Mouse (Mus musculus) natural killer cell, adult 2 months (primary cell): ENCODE results near the gene Cd164l2.

Experiments used
- DNase-seq, 2 experiments: peaks; one replicate each; pipeline ENCODE4 v3.0.0; 2022; ENCODE audit warnings: low spot score in 2 of 2

The Cd164l2 gene

DNA sequence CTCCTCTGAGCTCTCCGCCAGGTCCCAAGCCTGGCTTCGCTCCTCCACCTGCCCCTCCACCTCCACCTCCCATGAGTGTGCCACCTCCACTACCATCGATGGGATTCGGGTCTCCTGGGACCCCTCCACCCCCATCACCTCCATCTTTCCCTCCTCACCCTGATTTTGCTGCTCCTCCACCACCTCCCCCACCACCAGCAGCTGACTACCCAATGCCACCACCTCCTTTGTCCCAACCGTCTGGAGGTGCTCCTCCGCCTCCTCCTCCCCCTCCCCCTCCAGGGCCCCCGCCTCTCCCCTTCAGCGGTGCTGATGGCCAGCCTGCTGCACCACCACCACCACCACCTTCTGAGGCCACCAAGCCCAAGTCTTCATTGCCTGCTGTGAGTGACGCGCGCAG, 17.4 kb upstream of the Cd164l2 start:
- DNase-seq = no peak

DNA sequence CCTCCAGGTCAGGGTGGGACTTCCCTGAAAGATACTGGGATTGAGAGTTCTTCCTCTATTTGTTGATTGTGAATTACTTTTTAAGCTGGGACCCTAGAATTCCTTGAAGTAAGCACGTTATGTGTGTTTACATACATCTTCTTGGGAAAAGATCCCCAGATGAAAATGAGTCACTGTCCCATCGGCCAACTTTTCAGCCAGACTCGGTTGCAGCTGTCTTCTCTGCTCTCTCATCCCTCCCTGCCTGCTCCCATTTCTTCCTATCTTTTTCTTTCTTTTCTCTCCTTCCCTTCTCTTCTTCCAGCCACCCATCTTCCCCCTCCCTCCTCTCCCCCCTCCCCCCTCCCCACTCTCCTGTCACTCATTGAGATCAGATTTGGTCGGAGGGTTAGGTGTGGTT, 16.9 kb upstream of the Cd164l2 start:
- no peak for DNase-seq

DNA sequence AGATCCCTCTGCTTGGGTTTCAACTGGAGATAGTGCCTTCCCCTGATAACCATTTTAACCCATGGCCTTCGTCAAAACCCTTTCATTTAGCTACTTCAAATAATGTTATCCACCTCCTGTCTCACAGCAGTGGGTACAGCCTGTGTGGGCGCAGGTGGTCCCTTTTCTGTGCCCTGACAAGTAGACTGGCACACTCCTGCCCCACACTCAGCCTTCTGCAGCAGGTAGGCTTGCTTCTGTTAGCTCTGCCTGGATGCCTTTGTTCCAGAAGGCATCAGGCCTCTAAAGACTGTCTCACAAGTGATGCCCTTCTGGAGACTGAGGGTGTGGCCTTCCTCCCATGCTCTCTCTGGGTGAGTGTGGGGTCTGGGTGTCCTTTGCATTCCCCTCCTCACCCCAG, 15.8 kb upstream of the Cd164l2 start:
- DNase-seq = no peak

DNA sequence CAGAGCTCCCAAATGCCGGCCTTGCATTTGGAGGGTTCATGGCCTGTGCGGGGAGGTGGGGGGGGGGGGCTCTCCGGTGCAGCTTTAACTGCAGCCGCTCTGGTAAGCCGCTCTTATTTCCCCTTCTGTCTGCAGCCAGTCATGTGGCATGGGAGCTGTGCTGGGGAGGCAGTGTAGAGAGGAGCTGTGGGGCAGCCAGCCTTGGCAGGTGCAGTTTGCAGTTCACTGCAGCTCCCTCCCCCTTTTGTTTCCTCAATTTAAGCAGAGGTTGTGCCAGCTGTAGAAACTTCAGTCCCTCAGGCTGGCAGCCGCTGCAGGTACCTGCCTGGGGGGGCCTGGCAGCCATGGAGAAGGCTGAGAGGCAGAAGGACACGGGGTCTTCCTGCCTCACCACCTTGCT, 15.1 kb upstream of the Cd164l2 start:
- peak in 1 of 2 experiments; percentile 68 for DNase-seq

DNA sequence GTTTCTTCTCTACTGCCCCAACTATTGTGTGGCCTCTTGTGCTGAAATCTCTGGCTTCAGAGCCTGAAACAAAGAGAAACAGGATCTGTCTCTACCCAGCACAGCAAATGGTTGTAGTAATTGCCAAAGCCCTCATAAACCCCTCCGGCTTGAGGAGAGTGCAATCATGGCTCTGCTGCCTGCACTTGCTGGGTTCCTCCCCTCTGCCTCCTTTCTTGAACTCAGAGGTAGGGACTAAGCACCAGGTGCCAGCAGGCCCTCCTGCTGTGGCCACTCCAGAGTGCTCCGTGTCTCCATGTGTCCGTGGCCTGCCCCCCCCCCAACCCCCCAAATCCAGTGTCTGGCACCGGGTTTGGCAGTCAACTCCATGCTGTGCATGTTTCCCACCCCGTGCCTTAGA, 14.6 kb upstream of the Cd164l2 start:
- DNase-seq = no peak

DNA sequence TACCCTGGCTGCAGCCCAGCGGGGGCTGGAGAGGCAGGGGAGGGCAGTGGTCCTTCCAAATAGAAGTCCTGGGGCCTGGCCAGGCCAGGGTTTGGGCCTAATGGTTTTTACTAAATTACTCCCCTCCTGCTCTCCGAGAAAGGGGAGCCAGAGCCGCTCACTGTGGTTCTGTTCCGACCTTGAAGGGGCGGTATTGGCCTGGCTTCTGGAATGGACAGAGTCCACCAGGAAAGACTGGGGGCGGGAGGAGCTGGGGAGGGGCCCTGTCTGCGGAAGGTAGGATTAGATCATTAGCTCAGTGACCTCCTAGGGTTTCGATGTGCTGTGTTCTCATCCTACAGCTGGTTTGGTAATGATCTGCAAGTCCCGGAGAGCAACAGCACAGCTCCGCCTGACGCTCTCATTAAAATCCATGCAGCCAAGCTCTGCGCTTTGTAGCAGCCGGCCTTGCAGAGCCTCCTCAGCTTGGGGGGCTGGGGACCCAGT, 14.1 kb upstream of the Cd164l2 start:
- DNase-seq = no peak

DNA sequence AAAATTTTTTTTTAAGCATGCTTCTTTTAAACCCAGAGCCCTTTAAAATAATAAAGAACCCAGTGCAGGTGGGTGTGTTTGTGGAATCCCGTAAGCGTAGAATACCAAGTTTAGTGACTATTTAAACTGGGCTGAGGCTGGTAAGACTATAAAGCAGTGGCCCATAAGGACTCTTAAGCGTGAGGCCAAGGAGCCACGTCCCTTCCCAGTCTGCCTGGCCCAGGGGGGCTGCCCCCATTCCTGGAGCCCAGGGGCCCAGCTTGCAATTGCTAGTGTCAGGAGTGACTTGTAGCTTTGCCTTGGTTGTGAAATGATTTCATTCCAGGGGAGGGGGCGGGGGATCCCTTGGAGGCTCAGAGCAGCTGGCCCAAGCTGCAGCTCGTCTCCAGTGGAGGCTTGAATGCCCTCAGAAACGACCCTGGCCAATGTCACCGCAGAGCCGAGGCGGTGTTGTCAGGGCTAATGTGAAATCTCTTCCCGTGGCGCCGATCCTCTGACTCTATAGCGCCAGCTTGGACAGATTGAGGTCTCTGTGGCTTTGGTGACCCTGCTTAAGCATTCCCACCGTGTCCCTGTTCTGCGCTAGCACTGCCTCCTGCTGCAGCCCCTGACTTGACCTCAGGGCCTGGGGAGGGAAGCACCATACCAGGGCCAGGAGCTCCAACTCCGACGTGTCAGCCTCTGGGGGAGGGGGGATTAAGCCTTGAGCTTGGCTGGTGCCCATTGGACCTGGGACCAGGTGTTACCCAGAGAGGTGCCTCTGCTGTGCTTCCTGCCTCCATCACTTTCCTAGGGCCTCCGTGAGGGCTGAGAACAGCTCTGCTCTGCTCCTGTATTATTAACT, 13.4 kb upstream of the Cd164l2 start:
- DNase-seq = no peak

DNA sequence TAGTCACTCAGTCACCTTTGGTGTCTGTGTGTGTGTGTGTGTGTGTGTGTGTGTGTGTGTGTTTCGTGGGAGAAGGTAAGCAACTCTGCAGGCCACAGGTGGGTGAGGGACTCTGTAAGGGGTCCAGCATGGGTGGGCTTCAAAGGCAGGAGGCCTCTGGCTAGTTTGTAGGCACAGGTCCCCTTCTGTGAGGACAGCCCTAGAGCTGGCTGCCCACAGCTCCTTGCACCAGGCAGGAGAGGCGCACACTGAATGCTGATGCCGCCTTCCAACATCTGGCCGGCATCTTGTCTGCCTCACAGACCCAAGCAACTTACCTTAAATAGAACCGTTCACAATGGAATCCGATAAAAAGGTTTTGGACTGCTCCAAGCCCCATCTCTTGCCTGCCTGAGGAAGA, 12.2 kb upstream of the Cd164l2 start:
- no peak for DNase-seq

DNA sequence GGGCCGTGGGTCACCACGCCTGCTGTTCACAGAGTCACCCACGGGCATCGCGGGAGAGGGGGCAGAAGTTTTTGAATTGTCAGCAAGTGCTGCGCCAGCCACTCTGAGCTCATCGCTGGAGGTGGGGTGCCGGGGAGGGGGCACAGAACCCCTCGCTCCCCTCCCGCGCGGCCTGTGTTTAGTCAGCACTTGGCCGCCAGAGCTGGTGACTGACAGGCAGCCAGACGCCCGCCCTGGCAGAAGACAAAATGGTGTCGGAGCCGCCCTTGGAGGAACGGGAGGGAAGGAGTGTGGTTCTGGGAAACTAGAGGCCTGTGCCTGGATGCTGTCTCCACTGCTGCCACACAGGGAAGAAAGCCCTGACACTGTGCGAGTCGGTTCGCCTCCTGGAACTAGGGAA, 11.6 kb upstream of the Cd164l2 start:
- DNase-seq = no peak

DNA sequence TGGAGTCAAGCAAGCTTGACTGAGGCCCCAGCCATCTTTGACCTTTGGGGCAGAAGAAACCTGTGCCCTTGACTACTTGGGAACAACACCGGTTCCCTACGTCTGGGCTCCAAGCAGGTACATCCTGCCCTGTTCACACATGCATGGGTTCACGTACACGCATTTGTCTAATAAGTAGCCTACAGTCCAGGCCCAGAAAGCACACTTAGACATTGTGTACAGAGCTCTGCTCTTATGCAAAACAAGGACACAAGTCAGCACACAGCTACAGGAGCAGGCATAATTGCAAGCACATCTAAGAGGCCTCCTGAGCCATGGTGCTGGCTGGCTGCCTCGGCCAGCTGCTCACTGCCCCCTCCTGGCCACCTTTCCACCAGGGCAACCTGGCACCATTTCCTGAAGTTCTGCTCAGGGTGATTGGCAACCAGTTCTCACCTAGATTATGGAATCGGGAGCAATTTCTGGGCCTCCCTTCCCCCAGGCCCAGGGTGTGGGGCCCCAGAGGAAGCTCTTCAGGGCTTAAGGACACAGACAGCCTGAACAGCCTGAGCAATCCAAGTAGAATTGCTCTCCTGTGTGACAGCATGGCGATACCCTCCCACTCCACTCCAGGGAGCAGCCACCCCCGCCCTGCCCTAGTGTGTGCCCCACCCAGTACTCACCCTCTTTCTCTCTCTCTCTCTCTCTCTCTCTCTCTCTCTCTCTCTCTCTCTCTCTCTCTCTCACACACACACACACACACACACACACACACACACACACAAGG, 10.7 kb upstream of the Cd164l2 start:
- peak; percentile 24 to 64 for DNase-seq

DNA sequence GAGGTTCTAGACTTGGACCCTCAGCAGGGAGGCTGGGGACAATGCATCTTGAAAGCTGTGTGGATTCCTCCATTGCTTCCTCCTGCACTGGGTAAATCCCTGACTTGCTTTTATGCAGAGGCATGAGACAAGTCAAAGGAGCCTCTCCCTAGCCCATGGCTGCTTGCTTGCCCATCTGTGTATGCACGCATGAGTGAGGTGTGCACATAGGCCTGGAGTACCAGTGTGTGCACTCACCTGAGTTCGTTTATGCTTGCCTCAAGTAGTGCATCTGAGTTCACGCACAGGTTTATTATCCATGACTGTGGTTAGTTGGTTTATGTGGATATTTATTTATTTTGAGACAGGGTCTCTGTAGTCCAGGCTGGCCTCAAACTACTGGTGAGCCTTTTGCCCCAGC, 9.7 kb upstream of the Cd164l2 start:
- DNase-seq = no peak

DNA sequence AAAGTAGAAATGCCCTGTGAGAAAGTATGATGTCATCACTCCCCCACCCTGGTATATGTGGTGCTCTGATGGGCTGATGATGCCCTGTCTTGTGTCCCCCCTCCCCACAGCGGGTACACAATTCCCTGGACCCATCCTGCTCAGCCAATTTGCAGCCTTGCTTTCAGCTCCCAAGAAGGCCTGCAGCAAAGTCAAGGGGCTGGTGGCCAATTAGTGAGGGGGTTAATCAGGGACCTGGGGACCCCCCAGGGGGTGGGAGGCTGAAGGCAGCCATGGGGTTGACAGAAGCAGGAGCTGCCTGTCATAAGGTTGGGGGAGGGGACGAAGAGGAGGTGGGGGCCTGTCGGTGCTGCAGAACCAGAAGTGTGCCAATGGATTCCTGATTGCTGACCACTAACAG, 8.3 kb upstream of the Cd164l2 start:
- DNase-seq = no peak

DNA sequence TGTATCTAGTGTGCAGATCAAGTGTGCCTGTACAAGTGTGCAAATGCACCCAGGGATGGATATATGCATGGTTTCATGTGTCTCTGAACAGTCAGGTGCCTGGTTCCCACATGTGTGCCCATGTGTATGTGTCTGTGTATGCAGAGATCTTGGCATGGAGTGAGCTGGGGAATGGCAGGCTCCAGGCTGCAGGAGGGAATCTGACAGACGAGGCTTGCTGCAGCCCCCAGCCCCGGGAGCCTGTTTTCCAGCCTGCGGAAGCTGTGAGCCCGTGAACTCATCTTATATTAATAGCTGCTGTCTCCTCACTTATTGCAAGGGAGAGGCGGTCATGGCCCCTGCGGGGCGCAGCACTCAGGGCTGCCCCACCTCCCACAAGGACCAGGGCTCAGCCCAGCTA, 7.6 kb upstream of the Cd164l2 start:
- no peak for DNase-seq

DNA sequence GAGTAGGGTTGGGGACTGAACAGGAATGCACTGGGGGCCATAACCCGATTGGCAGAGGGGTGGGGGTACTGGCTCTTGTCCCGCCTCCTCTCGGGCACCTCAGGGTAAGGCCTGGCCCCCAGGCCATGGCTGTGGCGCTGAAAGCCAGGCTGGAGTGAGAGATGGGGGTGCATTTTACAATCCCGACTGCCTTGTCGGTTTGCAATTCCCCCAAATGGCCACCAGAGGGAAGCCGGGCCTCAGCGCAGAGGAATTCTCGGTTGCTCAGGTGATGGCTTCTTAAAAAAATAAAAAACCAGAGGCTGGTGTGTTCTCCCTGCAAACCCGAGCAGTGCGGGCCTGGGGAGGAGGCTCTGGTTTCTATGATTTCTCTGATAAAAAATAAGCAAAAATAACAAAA, 2.6 kb upstream of the Cd164l2 start:
- DNase-seq = peak; percentile 31 to 56

DNA sequence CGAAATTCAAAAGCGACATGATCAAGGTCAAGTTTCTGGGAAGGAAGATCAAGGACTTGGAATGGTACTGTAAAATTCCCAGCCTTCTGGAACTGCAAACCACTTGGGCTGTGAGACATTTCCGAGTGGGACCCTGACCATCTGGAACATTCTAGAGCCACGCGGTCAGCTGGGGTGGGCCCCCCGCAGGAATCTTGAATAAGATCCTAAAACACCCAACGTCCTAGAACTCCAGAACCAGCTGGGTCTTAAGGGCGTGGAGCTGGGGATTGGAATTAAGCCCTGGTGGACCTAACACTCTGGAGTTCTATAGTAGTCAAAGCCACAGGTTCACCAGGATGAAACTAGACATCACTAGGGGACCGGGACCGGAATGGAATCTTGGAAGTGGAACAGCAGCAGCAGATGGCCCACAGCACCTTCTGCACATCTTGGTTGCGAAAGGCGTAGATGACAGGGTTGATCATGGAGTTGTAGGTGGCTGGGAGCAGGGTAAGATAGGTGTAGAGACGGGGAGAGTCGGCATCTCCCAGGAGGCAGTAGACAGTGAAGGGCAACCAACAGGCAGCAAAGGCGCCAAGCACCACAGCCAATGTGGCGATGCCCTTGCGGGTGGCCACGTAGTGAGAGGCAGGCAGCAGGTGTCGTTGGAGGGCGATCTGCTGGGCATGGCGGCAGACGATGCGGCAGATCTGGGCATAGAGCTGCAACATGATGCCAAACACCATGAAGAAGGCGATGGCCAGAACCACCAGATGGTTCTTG, 1.7 kb upstream of the Cd164l2 start:
- no peak for DNase-seq

DNA sequence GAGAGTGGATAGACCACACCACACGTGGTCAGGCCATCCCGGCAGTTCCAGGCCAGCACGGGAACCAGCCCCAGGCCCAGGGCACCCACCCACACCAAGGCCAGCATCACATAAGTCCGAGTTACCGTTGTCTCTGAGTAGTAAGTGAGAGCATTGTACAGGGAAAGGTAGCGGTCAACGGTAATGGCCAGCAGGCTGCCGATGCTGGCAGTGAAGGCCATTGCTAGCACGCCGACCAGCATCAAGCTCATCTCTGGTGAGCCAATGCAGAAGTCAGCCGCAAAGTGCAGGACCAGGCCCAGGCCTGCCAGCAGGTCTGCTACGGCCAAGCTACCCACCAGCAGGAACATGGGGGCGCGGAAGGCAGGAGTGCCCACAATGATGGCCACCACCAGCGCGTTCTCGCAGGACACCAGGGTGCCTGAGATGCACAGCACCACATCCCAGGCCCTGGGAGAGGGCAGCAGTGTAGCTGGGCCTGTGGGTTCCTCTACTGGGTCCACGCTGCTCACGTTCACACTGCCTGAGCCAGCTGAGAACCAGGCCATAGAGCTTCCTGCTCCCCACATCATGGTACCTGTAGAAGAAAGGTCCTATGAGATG, 1.0 kb upstream of the Cd164l2 start:
- DNase-seq = no peak

DNA sequence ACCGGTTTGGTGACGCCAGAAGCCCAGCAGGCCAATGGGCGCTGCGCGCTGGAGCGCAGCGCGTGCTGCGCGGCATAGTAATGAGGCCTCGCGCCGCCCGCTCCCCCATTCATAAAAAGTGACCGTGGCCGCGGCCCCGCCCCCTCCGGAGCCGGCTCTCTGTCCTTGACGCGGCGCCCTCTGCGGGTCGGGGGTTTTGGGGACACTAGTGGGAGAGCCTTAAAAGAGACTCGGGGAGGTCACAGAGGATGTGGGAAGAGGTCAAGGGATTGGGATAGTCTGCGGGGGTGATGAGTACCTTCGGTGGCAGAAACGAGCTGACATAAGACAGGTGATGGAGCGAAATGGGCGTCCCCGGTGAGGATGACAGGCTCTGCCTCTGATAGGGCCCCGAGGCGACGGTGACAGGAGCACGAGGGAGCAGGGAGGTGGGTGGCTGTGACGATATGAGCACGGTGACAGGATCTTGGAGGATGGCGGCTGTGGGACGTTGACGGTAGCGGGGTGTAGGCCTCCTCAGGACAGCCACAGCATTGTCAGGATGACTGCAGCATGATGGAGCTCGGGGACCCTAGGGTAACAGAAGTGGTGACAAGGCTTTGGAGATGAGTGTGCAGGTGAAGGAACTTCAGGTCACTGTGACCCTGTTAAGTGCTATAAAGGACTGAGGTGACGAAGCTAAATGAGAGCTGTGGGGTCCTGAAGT, 784 bp downstream of the Cd164l2 start:
- DNase-seq = peak; percentile 74 to 78

DNA sequence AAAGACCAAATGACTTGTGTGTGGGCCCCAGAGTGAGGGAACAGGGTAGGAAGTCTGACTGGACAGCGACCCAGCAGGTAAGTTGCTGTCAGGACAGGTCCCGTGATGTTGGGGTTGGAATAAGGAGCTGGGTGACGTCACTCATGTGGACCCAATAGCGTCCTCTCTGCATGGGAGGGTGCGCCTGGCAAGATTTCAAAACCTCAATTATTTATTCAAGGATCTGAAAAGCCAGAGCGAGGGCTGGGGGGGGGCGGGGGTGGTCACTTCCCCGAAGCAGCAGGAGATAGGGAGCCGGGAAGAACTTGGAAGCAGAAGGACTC, 1.3 kb downstream of the Cd164l2 start:
- DNase-seq = no peak

DNA sequence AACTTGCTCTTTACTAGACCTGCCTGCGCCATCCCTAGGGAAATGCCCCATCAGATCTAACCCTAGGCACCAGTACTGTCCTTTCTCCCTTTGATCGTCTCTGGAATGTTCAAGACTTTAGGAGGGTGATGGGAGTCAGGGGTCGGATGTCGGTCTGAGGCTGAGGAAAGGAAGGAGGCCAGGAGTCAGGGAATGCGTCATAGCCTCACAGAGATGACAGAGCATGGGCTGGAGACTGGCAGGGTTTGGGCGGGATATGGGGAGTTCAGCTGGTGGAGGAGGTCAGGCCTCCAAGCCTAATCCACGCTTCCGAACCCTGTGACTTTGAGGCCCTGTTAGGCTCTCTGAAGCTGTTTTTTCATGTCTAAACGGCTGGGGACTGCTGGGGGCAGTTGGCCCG, 1.7 kb downstream of the Cd164l2 start:
- no peak for DNase-seq

DNA sequence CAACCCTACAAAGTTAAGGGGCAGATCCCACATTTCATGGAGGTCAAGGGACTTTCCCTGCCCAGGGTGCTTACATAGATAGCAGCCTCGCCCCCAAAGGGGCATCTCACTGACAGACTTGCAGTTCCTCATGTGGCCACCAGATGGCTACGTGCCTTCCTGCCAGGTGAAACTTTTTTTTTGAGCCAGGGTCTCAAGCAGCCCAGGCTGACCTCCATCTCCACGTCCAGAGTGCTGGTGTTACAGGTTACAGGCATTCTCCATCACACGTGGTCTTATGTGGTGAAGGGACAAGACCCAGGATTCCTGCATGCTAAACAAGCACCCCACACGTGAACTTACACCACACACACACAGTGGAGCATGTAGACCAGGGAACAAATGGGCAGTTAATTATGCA, 5.7 kb downstream of the Cd164l2 start:
- DNase-seq = peak; percentile 64 to 76

DNA sequence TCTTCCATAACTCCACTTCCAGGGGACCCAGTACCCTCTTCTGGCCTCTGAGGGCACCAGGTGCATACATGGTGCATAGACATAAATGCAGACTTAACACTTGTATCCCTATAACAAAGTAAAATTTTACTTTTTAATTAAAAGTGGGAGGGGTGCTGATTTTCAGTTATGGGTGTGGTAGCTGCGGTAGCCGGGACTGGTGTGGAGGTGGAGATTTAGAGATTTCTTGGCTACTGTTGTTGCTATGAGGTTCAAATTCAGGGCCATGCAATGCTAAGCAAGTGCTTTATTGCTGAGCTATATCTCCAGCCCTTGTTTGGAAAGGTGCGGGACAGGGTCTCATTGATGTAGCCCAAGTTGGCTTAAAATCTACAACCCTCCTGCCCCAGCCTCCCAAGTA, 6.8 kb downstream of the Cd164l2 start:
- no peak for DNase-seq

DNA sequence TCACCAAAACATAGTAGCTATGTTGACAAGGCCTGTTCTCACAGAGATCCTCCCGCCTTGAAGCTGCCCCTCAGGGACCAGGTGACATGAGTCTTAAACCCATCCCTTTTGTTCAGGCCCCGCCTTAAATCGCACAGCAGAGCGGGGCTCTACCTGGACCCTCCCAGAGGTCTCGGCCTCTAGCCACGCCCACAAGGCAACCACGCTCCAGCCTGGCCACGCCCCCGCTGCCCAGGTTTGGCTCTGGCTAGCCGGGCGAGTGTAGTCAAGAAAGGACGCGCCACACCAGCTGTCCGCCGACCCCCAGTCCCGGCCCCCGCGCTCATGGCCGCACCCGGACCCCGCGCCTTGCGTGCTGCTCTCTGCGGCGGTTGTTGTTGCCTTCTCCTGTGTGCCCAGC, 8.7 kb downstream of the Cd164l2 start:
- no peak for DNase-seq
